Mouse (Mus musculus) lung, adult 18-20 months (tissue): ENCODE data around the gene Lix1.
"Not testable (repeated sequence)": the region's sequence is repeated elsewhere in the genome, so short reads cannot be mapped to it uniquely, and the experiment has no call there.

Experiments used
- DNase-seq, 2 experiments: peaks; one replicate each; pipeline ENCODE4 v3.0.0; 2022; ENCODE audit warnings: mixed read lengths in 2 of 2

Lix1 gene

GRCm38 (mm10) chr17:17414206-17414605 is 11.7 kb downstream of the Lix1 start:
- no peak for DNase-seq

GRCm38 (mm10) chr17:17424609-17425307 is 22.3 kb downstream of the Lix1 start:
- peak in 1 of 2 experiments; percentile 20 for DNase-seq

GRCm38 (mm10) chr17:17425308-17425813 is 22.9 kb downstream of the Lix1 start:
- no peak for DNase-seq

DNA sequence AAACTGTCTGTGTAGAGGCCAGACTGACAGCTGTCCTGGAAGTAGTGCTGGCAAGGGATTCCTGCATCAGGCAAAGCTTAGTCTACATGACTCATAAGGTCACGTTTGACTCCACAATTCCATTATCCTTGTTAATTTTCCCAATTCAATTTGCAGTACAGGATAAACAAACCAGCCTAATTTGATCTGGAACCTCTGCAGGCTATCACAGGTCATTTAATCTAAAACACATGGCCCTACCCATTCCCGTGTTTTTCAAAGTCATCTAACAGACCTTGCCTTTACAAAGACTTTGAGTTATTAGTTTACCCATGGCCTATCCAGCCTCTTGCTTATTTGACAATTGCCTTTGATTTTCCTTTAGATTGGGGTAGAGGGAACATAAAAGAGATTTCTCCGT is 23.4 kb downstream of the Lix1 start:
- no peak for DNase-seq

GRCm38 (mm10) chr17:17428888-17429287 is 26.4 kb downstream of the Lix1 start:
- no peak for DNase-seq

DNA sequence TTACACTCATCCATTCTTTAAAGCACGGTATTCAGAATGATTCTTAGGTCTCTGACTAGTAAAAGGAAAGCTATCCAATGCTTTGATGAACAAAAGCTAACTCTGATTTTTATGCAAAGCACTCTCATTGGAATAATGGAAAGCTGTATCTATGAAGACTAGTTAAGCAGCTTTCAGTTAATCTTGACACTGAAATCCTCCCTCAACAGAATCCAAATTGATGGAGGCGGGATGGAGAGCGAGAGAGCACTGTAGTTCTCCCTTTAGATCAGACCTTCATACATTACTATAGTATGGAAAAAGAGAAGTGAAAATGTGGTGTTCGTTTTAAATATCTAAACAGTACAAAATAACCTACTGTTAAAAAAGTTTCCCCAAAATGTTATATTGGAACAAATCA is 31.2 kb downstream of the Lix1 start:
- DNase-seq, result no peak

- DNase-seq, result no peak
These were observed 36.2 kb downstream of the Lix1 start for GRCm38 (mm10) chr17:17438576-17439191.

- no peak for DNase-seq
These were observed 39.5 kb downstream of the Lix1 start for GRCm38 (mm10) chr17:17441876-17442498.

GRCm38 (mm10) chr17:17444297-17444886 is 41.9 kb downstream of the Lix1 start:
- DNase-seq, result no peak

- no peak for DNase-seq
These were observed 44.2 kb downstream of the Lix1 start for GRCm38 (mm10) chr17:17446683-17447082.

- DNase-seq, result peak; percentile 12 to 46
These were observed 45.3 kb downstream of the Lix1 start for GRCm38 (mm10) chr17:17447821-17448220.

GRCm38 (mm10) chr17:17448737-17449440 is 46.4 kb downstream of the Lix1 start:
- DNase-seq, result peak; percentile 58 to 72

DNA sequence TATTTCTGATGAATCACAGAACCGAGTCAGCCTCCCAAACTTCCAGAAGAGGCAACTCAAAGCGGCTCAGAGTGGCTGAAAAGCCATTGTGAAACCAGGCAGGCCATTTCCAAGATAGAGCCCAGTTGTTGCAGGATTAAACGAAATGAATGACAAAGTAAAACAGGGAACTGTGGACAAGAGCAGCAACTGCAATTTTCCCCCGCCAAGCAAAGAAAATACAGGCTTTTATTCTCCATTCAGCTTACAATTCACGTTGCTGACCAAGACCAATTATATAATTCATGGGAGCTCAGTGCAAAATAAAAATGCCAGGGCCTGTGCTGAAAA is 46.9 kb downstream of the Lix1 start:
- DNase-seq, result peak; percentile 14 to 47

- DNase-seq, result no peak
These were observed 48.6 kb downstream of the Lix1 start for GRCm38 (mm10) chr17:17451102-17451501.

- DNase-seq, result no peak
These were observed 50.1 kb downstream of the Lix1 start for GRCm38 (mm10) chr17:17452617-17453016.

- no peak for DNase-seq
These were observed 52.1 kb downstream of the Lix1 start for GRCm38 (mm10) chr17:17454573-17454972.

GRCm38 (mm10) chr17:17485789-17486188 is 83.3 kb downstream of the Lix1 start:
- DNase-seq, result no peak

- DNase-seq, result no peak
These were observed 88.5 kb downstream of the Lix1 start for GRCm38 (mm10) chr17:17490820-17491621.

GRCm38 (mm10) chr17:17491622-17492001 is 89.1 kb downstream of the Lix1 start:
- DNase-seq, result no peak

DNA sequence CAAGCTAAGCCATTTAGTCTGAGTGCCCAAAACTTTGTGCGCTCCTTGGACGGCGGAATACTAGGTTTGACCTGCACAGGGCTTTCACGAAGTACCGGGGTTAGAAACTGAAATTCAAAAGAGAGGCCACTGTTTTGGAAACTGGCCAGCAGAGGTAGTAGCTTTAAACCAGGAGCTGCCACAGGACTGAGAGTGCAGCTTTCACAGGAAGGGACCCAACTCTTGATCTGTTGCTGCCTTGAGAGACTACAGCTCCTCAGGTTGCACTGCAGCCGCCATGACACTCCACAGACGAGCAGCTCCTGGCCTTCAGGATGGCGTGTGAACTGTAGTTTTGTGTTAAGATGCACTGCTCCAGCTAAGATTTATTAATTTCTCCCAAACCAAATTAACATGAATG is 89.6 kb downstream of the Lix1 start:
- DNase-seq, result no peak

GRCm38 (mm10) chr17:17496234-17496633 is 93.8 kb downstream of the Lix1 start:
- not testable (repeated sequence) for DNase-seq

DNA sequence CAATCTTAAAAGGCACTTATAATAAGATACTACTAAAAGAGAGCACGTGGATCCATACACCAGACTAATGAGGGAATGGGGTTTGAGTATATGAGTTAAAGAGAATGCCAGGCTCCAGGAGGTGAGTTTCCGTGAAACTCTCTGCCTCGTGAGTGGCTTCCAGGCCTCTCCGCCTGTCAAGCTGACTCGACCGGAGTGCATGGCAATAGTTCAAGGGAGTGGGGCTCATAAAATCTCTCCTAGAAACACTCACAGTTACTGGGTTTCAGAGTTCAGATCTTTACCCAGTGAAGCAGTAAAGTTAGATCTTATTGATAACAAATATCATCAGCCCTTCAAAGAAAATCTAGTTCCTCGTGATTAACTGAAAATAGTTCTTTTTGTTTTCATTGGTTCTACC is 94.3 kb downstream of the Lix1 start:
- DNase-seq, result no peak
